Mouse (Mus musculus) hindbrain, postnatal 0 days (tissue): ENCODE measurements around the gene Gpr87. TPM values are rescaled to one million over a fixed set of nuclear protein-coding genes. Genes with fewer than 3 reads are reported as not detected.
"Not testable (repeated sequence)": the region's sequence is repeated elsewhere in the genome, so short reads cannot be mapped to it uniquely, and the experiment has no call there.

Experiments
- ATAC-seq: fragments of 200-750 bp; cut with Nextera tagmentation; 2 replicates; pipeline ENCODE4 v1.8.0; 2017; ENCODE audit warnings: mild to moderate bottlenecking, moderate TSS enrichment, moderate library complexity
- DNase-seq: peaks from one replicate; pipeline ENCODE4 v3.0.0-alpha.2; 2015; ENCODE audit warnings: low spot score
- H3K27ac ChIP-seq: fragments of 300-500 bp; sonication (generic); 2 replicates; pipeline ENCODE4 v1.5.1; 2014; ENCODE audit warnings: mild to moderate bottlenecking
- H3K27me3 ChIP-seq: fragments of 300-500 bp; sonication (generic); 2 replicates; pipeline ENCODE4 v1.6.1; 2014; ENCODE audit warnings: low read length, mixed read lengths; ENCODE audit not compliant: insufficient read depth
- H3K36me3 ChIP-seq: fragments of 300-500 bp; sonication (generic); 2 replicates; pipeline ENCODE4 v1.6.1; 2014; ENCODE audit warnings: low read length, mixed read lengths; ENCODE audit not compliant: insufficient read depth
- H3K4me1 ChIP-seq: fragments of 300-500 bp; sonication (generic); 2 replicates; pipeline ENCODE4 v1.6.1; 2014; ENCODE audit warnings: antibody characterized with exemption, low read length, mixed read lengths; ENCODE audit not compliant: insufficient read depth
- H3K4me2 ChIP-seq: fragments of 300-500 bp; sonication (generic); 2 replicates; pipeline ENCODE4 v1.6.1; 2014; ENCODE audit warnings: low read depth, mild to moderate bottlenecking, low read length, moderate library complexity, mixed read lengths
- H3K4me3 ChIP-seq: fragments of 300-500 bp; sonication (generic); 2 replicates; pipeline ENCODE4 v1.5.1; 2014; ENCODE audit warnings: low read length
- H3K9ac ChIP-seq: fragments of 300-500 bp; sonication (generic); replicated peaks from 2 replicates; pipeline ENCODE4 v1.6.1; 2014; ENCODE audit warnings: mild to moderate bottlenecking, low read length, moderate library complexity, mixed read lengths
- H3K9me3 ChIP-seq: fragments of 300-500 bp; sonication (generic); 2 replicates; pipeline ENCODE4 v1.6.1; 2016; ENCODE audit warnings: low read length, mixed read lengths
- CTCF ChIP-seq: IDR thresholded peaks from 2 replicates; pipeline ENCODE4 v1.5.1; 2016; ENCODE audit warnings: antibody characterized with exemption, control low read depth, low read depth
- WGBS: fragments of 180-500 bp; shearing (Covaris S2); extraction: QIAGEN DNeasy Blood & Tissue Kit; methylation state at CpG from one replicate; pipeline ENCODE4 v1.1.7; 2014; 5-methylcytosine and 5-hydroxymethylcytosine counted together
- polyA plus RNA-seq: library from polyadenylated mRNA; unstranded; fragments of >200 nt; fragmentation: Nextera tagmentation; extraction: Ambion mirVana; gene quantifications from 2 replicates; pipeline ENCODE4 v1.2.1, GENCODE M21; 2015
- total RNA-seq: library from RNA; depleted of rRNA; stranded (reverse); fragments of >200 nt; gene quantifications from 2 replicates; pipeline ENCODE4 v1.2.3, GENCODE M21; 2014

Gpr87 gene
- total and polyA plus RNA-seq, 2 experiments from 2014 or later, result 0.13 TPM; not detected in 1

- no peak for DNase-seq
- Histone ChIP-seq H3K27me3 (no peaks in the 10 kb centered on the region), H3K27ac (no peak overlapping the region), H3K4me3 (no peak overlapping the region), H3K36me3 (no peaks in the 10 kb centered on the region), H3K4me2 (no peak overlapping the region), H3K9ac (no peak overlapping the region), H3K4me1 (no peaks in the 10 kb centered on the region), H3K9me3 (no peaks in the 10 kb centered on the region)
- ATAC-seq, result no peak
- 86% methylated on average over 8 of the region's 8 CpGs for WGBS
- no peak for TF ChIP-seq CTCF
Observed at GRCm38 (mm10) chr3:59141507-59142305, 53.2 kb downstream of the Gpr87 start.

GRCm38 (mm10) chr3:59140941-59141340, 54.0 kb downstream of the Gpr87 start:
- not testable (repeated sequence) for H3K9me3 ChIP-seq, DNase-seq, H3K27ac ChIP-seq, ATAC-seq, H3K4me3 ChIP-seq, H3K27me3 ChIP-seq, H3K4me2 ChIP-seq, H3K36me3 ChIP-seq, H3K4me1 ChIP-seq, H3K9ac ChIP-seq
- 86% methylated on average over 4 of the region's 4 CpGs for WGBS

GRCm38 (mm10) chr3:59140115-59140514, 54.8 kb downstream of the Gpr87 start:
- TF ChIP-seq CTCF, result no peak
- H3K9ac ChIP-seq, result no peak overlapping the region
- no peaks in the 10 kb centered on the region for H3K27me3 ChIP-seq
- no peak overlapping the region for H3K4me3 ChIP-seq
- H3K4me1 ChIP-seq, result no peaks in the 10 kb centered on the region
- H3K4me2 ChIP-seq, result no peak overlapping the region
- no peaks in the 10 kb centered on the region for H3K9me3 ChIP-seq
- H3K36me3 ChIP-seq, result no peaks in the 10 kb centered on the region
- 78% methylated on average over 2 of the region's 2 CpGs for WGBS
- no peak for DNase-seq
- ATAC-seq, result no peak
- H3K27ac ChIP-seq, result no peak overlapping the region

GRCm38 (mm10) chr3:59139651-59140051, 55.3 kb downstream of the Gpr87 start:
- H3K4me1 ChIP-seq, result no peaks in the 10 kb centered on the region

GRCm38 (mm10) chr3:59138946-59139468, 55.9 kb downstream of the Gpr87 start:
- 70% methylated on average over 12 of the region's 12 CpGs for WGBS
- DNase-seq (no peak), ATAC-seq (no peak)

More at GRCm38 (mm10) chr3:59139651-59140051, 55.3 kb downstream of the Gpr87 start:
- no peaks in the 10 kb centered on the region for H3K36me3 ChIP-seq
- no peaks in the 10 kb centered on the region for H3K9me3 ChIP-seq
- no peaks in the 10 kb centered on the region for H3K27me3 ChIP-seq
- no peak overlapping the region for H3K4me3 ChIP-seq
- H3K4me2 ChIP-seq, result no peak overlapping the region
- no peak overlapping the region for H3K9ac ChIP-seq
- DNase-seq (no peak), ATAC-seq (no peak)
- TF ChIP-seq CTCF, result no peak
- no peak overlapping the region for H3K27ac ChIP-seq

GRCm38 (mm10) chr3:59135911-59136653, 58.8 kb downstream of the Gpr87 start:
- no peak overlapping the region for H3K4me3 ChIP-seq
- peak overlapping the region; percentile 69 for H3K27ac ChIP-seq
- ATAC-seq, result peak; percentile 89
- no peak for TF ChIP-seq CTCF
- peak; percentile 64 for DNase-seq
- H3K36me3 ChIP-seq, result peaks cover 3% of the 10 kb centered on the region; the same call in 1 of the 2 replicates
- no peak overlapping the region for H3K9ac ChIP-seq
- no peaks in the 10 kb centered on the region for H3K27me3 ChIP-seq
- WGBS, result 60% methylated on average over 5 of the region's 5 CpGs
- H3K9me3 ChIP-seq, result no peaks in the 10 kb centered on the region
- H3K4me2 ChIP-seq, result no peak overlapping the region
- H3K4me1 ChIP-seq, result no peaks in the 10 kb centered on the region

More at GRCm38 (mm10) chr3:59138946-59139468, 55.9 kb downstream of the Gpr87 start:
- no peaks in the 10 kb centered on the region for H3K36me3 ChIP-seq
- no peaks in the 10 kb centered on the region for H3K9me3 ChIP-seq
- no peaks in the 10 kb centered on the region for H3K4me1 ChIP-seq
- H3K4me3 ChIP-seq, result no peak overlapping the region
- no peak overlapping the region for H3K4me2 ChIP-seq
- H3K9ac ChIP-seq, result no peak overlapping the region
- no peak for TF ChIP-seq CTCF
- H3K27ac ChIP-seq, result no peak overlapping the region
- no peaks in the 10 kb centered on the region for H3K27me3 ChIP-seq
